Mouse (Mus musculus) liver, adult 2 months (tissue): Measurements from ENCODE around the gene Enpp1.

Experiments used
- CTCF ChIP-seq: fragments of 200-500 bp; IDR thresholded peaks from 2 replicates; pipeline ENCODE4 v1.5.1; 2011; ENCODE audit warnings: low read depth, low read length, control low read depth
- POLR2A ChIP-seq: fragments of 200-500 bp; IDR thresholded peaks from 2 replicates; pipeline ENCODE4 v1.6.1; 2011; ENCODE audit warnings: low read length, control low read depth; ENCODE audit not compliant: insufficient read depth; ENCODE audit errors: extremely low read depth

DNA sequence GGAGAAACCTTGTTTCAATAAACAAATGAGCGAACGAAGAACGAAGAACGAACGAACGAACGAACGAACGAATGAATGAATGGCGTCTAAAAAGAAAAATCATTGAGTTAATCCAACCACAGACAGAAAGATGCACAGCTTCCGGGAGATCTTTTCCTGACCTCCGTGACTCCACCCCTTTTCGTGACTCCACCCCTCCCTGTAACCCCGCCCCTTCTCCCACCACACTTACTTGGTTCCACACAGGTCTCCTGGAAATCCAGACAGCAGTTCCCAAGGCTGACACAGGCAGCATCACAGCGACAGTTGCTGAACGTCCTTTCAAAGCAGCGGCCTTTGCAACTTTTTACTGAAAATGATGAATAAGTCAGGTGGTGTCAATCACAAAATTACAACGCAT is 34.3 kb downstream of the Enpp1 start:
- TF ChIP-seq CTCF (no peak), POLR2A (no peak)
